Mouse (Mus musculus) liver, embryonic 14 days (tissue): Measurements from ENCODE around the gene Fnbp4. TPM values are rescaled to one million over a fixed set of nuclear protein-coding genes. Genes with fewer than 3 reads are reported as not detected.

Source experiments
- polyA plus RNA-seq: library from polyadenylated mRNA; depleted of rRNA; stranded (reverse); fragments of >200 nt; gene quantifications from 2 replicates; pipeline ENCODE4 v1.2.3, GENCODE M21; 2012; rRNA removed

The Fnbp4 gene
- polyA plus RNA-seq = 26.6 and 30.6 TPM in 2 replicates

DNA sequence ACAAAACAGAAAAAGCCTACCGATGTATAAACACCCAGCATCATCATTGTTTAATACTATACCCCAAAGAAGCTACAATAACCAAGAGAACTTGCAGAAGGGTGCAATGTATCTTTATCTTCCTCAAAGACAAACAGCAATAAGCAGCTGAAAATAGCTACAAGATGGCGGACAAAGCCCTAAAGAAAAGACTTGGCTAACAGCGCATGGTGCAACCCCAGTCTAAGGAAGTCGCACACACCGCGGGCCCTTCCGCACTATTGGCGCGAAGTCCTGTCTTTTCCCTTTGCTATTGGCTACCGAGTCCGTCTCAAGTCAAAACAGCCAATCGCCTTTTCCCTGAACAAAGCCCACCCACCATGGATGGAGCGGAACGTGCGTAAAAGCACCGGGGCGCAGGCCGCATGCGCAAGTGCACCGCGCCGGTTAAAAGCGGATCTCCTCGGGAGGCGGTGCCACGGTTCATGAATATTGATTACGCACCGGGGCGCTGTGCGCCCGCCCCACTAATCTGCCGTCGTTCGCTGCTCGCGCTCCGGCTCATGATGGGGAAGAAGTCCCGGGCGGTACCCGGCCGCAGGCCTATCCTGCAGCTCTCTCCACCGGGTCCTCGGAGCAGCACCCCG, at the start of gene Fnbp4:
Gene Fnbp4, plus strand, starts transcription at position 318 of the 626 bp plus-strand sequence.

DNA sequence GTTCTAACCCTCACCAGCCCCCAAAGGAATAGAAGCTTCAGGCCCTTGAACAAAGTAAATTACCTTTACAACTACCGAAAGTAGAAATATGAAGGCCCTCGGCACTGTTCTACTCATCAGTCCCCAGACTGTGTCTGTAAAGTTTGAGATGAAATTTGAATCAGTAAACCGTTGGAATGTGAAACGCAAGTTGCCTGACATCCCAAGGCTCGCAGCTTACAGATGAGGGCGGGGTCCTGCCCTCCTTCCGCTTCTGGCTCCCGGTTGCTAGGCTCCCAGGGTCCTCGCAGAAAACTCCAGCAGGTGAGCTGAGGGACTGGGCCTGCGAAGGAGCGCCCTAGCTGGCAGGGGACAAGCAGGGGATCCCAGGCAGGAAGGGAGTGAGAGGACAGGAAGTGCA, 37.3 kb downstream of the Fnbp4 start, which contains the start of gene Agbl2:
Gene Agbl2, plus strand, starts transcription at position 270 of the 400 bp plus-strand sequence.

Other genes starting within 250 kb of the Fnbp4 start
- gene Ptprj, start 164.7 kb upstream of the Fnbp4 start, polyA plus RNA-seq = 2.4 and 3.1 TPM in 2 replicates
- 17.9 and 23.0 TPM in 2 replicates for gene Nup160, start 68.2 kb upstream of the Fnbp4 start, polyA plus RNA-seq
- gene Agbl2, start 37.4 kb downstream of the Fnbp4 start, polyA plus RNA-seq = 0.03 and 0.05 TPM in 2 replicates
- gene Mtch2, start 101.8 kb downstream of the Fnbp4 start, polyA plus RNA-seq = 51.7 and 60.8 TPM in 2 replicates
- 1.4 and 1.5 TPM in 2 replicates for gene C1qtnf4, start 140.5 kb downstream of the Fnbp4 start, polyA plus RNA-seq
- 8.2 and 9.9 TPM in 2 replicates for gene Kbtbd4, start 159.4 kb downstream of the Fnbp4 start, polyA plus RNA-seq
- gene Ndufs3, start 159.5 kb downstream of the Fnbp4 start, polyA plus RNA-seq = 77.1 and 89.1 TPM in 2 replicates
- 37.1 and 43.9 TPM in 2 replicates for gene Celf1, start 195.0 kb downstream of the Fnbp4 start, polyA plus RNA-seq